Mouse (Mus musculus) kidney, postnatal 0 days (tissue): ENCODE measurements around the gene Dkk3. TPM values are rescaled to one million over a fixed set of nuclear protein-coding genes. Genes with fewer than 3 reads are reported as not detected.

Source experiments
- ATAC-seq: fragments of 200-750 bp; cut with Nextera tagmentation; replicated peaks from 2 replicates; pipeline ENCODE4 v1.8.0; 2017; ENCODE audit warnings: low read depth, moderate number of reproducible peaks, moderate TSS enrichment, moderate library complexity; ENCODE audit not compliant: low FRiP score
- DNase-seq: peaks from one replicate; pipeline ENCODE4 v3.0.0-alpha.2; 2016; ENCODE audit warnings: low spot score
- H3K27ac ChIP-seq: fragments of 300-500 bp; sonication (generic); 2 replicates; pipeline ENCODE4 v1.5.1; 2014; ENCODE audit warnings: mild to moderate bottlenecking
- H3K27me3 ChIP-seq: fragments of 300-500 bp; sonication (generic); 2 replicates; pipeline ENCODE4 v1.6.1; 2014; ENCODE audit warnings: low read length, mixed read lengths; ENCODE audit not compliant: insufficient read depth
- H3K36me3 ChIP-seq: fragments of 300-500 bp; sonication (generic); 2 replicates; pipeline ENCODE4 v1.6.1; 2014; ENCODE audit warnings: low read length, mixed read lengths; ENCODE audit not compliant: insufficient read depth
- H3K4me1 ChIP-seq: fragments of 300-500 bp; sonication (generic); replicated peaks from 2 replicates; pipeline ENCODE4 v1.6.1; 2014; ENCODE audit warnings: antibody characterized with exemption, low read length, mixed read lengths; ENCODE audit not compliant: insufficient read depth
- H3K4me2 ChIP-seq: fragments of 300-500 bp; sonication (generic); 2 replicates; pipeline ENCODE4 v1.6.1; 2014; ENCODE audit warnings: mild to moderate bottlenecking, low read length, moderate library complexity, mixed read lengths
- H3K4me3 ChIP-seq: fragments of 300-500 bp; sonication (generic); replicated peaks from 2 replicates; pipeline ENCODE4 v1.5.1; 2014; ENCODE audit warnings: low read depth, low read length
- H3K9ac ChIP-seq: fragments of 300-500 bp; sonication (generic); 2 replicates; pipeline ENCODE4 v1.6.1; 2014; ENCODE audit warnings: low read depth, low read length
- H3K9me3 ChIP-seq: fragments of 300-500 bp; sonication (generic); replicated peaks from 2 replicates; pipeline ENCODE4 v1.6.1; 2016; ENCODE audit warnings: low read length, inconsistent platforms, mixed read lengths
- CTCF ChIP-seq: IDR thresholded peaks from 2 replicates; pipeline ENCODE4 v1.5.1; 2016; ENCODE audit warnings: antibody characterized with exemption, low read depth, mild to moderate bottlenecking, moderate library complexity
- WGBS: fragments of 180-500 bp; shearing (Covaris S2); extraction: QIAGEN DNeasy Blood & Tissue Kit; methylation state at CpG from one replicate; pipeline ENCODE4 v1.1.7; 2014; 5-methylcytosine and 5-hydroxymethylcytosine counted together
- polyA plus RNA-seq: library from polyadenylated mRNA; unstranded; fragments of >200 nt; fragmentation: Nextera tagmentation; extraction: Ambion mirVana; gene quantifications from 2 replicates; pipeline ENCODE4 v1.2.1, GENCODE M21; 2015

Dkk3 gene
- polyA plus RNA-seq, 1 experiment from 2014 or later: 23.8 TPM

DNA sequence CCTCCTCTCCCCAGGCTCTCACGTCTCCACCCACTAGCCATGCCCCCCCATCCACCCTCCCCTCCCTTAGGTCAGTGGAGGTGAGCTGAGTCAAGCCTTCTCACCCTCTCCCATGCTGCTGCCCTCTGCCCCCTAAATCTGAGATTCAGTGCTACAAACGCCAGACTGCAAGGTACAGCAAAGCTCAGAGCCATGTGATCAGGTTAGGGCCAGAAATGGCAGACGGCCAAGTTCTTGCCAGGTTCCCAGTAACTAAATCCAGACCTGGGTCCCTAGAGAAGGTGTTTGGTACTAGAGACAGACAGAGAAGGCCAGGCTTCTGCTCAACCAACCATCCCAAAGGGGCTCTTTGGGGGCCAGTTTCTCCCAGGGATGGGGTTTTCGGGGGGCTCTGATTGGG, 30.0 kb downstream of the Dkk3 start:
- Histone ChIP-seq H3K36me3 (no peaks in the 10 kb centered on the region), H3K9ac (no peak overlapping the region), H3K9me3 (no peaks in the 10 kb centered on the region), H3K27me3 (no peaks in the 10 kb centered on the region), H3K27ac (no peak overlapping the region), H3K4me1 (0 out of 2 replicates have a peak, but pooled peaks cover 6% of the 10 kb centered on the region), H3K4me3 (no peak overlapping the region), H3K4me2 (no peak overlapping the region)
- ATAC-seq (0 out of 2 replicates have a peak, but pooled peaks have one; percentile 69), DNase-seq (no peak)
- TF ChIP-seq CTCF: no peak
- WGBS: 55% methylated on average over 4 of the region's 4 CpGs

DNA sequence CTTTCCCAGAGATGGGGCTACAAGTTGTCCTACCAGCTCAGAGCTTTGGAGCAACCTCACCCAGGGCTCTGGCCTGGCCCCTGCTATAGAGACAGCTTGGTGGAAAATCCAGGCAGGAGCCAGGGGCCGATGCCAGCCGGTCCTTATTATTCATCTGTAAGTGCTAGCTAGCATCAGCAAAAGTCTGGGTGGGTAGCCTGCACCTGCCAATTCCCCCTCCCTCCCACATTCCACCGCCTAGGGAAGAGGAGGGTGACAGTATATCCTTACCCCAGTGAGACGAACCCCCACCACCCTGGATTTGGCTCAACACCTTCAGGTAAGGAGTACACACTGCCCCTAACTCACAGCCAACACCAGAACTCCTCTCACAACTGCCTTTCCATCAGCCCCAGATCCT, 30.9 kb downstream of the Dkk3 start:
- no peak overlapping the region for H3K4me3 ChIP-seq
- ATAC-seq (no peak), DNase-seq (no peak)
- H3K27ac ChIP-seq: no peak overlapping the region
- 87% methylated on average over 4 of the region's 4 CpGs for WGBS
- no peak for TF ChIP-seq CTCF
- no peaks in the 10 kb centered on the region for H3K27me3 ChIP-seq
- no peak overlapping the region for H3K4me2 ChIP-seq
- 0 out of 2 replicates have a peak, but pooled peaks cover 6% of the 10 kb centered on the region for H3K4me1 ChIP-seq
- H3K9ac ChIP-seq: no peak overlapping the region
- no peaks in the 10 kb centered on the region for H3K36me3 ChIP-seq
- H3K9me3 ChIP-seq: no peaks in the 10 kb centered on the region

DNA sequence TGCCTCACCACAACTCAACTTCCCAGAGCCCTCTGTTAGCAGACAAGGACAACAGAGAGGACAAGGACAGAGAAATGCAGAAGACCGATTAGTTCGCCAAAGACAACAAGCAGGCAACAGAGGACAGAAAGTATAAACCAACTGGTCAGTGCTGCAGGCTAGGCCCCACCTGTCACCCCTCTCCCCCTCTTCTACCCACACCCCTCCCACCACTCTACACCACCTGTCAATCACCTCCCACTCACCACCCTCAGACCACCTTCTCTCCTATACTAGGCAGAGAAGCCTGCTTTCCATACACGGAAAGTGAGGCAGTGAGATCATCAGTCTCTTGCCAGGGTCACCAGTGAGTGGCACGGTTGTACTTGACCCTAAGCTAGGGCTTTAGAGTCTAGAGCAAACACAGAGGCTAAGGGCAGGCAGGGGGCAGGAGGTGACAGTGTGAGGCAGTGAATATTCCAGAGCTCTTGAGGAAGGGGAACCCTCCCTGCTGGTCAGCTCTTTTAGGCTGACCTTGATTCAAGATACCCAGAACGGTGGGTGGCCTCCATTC, 31.7 kb downstream of the Dkk3 start:
- Histone ChIP-seq H3K27ac (no peak overlapping the region), H3K9me3 (no peaks in the 10 kb centered on the region), H3K4me1 (0 out of 2 replicates have a peak, but pooled peaks cover 6% of the 10 kb centered on the region), H3K9ac (no peak overlapping the region), H3K27me3 (no peaks in the 10 kb centered on the region), H3K4me3 (no peak overlapping the region), H3K4me2 (no peak overlapping the region), H3K36me3 (no peaks in the 10 kb centered on the region)
- DNase-seq (no peak), ATAC-seq (no peak)
- 60% methylated on average over 5 of the region's 5 CpGs for WGBS
- TF ChIP-seq CTCF: no peak

DNA sequence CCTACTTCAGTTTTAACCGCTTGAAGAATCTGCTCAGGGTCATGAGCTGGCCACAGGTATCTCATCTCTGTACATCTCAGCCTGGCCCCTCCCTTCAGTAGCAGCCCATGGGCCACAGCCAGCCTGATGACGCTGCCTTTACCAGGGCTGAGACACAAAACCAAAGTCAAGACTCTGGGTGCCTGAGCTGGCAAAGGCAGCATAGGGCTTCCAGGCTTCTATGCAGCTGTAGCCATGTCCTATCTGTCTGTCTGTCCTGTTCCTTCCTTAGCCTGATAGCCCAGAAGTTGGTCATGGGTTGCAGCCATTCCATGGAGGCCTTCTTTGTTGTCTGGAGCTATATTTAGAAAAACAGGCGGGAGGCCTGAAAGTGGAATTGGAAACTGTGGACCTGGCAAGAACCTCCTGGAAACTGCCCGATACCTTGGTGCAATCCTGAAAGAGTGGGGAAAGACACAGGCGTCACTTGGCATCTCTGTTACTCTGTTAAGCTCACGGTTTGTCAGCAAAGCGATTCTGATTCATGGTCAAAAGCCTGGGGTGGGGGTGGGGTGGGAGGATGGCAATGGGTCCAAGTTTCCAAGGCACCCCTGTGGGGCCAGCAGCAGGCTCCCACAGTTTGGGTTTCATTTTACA, 33.1 kb downstream of the Dkk3 start:
- ATAC-seq (no peak), DNase-seq (no peak)
- H3K9me3 ChIP-seq: no peaks in the 10 kb centered on the region
- H3K4me3 ChIP-seq: no peak overlapping the region
- H3K36me3 ChIP-seq: no peaks in the 10 kb centered on the region
- 85% methylated on average over 7 of the region's 7 CpGs for WGBS
- peaks cover 9% of the 10 kb centered on the region for H3K4me1 ChIP-seq
- H3K27me3 ChIP-seq: no peaks in the 10 kb centered on the region
- H3K9ac ChIP-seq: no peak overlapping the region
- H3K27ac ChIP-seq: no peak overlapping the region
- H3K4me2 ChIP-seq: no peak overlapping the region
- TF ChIP-seq CTCF: no peak

DNA sequence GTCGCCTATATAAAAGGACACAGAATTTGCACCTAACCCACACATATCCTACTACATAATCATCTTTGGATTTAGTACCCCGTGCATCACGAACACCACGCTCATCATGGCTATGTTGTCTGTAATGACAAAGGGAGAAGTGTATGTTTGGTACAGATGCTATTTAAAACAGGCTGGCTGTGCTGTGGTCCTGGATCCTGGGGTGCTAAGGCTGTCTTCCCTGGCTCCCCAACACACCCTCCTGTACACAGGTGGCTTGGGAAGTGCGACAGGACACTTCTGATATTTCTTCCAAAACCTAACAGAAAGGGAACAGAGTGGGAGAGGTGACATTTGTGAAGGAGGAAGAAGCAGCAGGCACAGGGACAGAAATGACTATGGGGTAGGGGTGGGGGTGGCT, 35.2 kb downstream of the Dkk3 start:
- Histone ChIP-seq H3K4me1 (peaks cover 7% of the 10 kb centered on the region), H3K27me3 (no peaks in the 10 kb centered on the region), H3K4me3 (no peak overlapping the region), H3K9ac (no peak overlapping the region), H3K27ac (no peak overlapping the region), H3K36me3 (no peaks in the 10 kb centered on the region), H3K4me2 (no peak overlapping the region), H3K9me3 (no peaks in the 10 kb centered on the region)
- ATAC-seq (no peak), DNase-seq (no peak)
- no peak for TF ChIP-seq CTCF
- WGBS: 94% methylated on average over 5 of the region's 5 CpGs

DNA sequence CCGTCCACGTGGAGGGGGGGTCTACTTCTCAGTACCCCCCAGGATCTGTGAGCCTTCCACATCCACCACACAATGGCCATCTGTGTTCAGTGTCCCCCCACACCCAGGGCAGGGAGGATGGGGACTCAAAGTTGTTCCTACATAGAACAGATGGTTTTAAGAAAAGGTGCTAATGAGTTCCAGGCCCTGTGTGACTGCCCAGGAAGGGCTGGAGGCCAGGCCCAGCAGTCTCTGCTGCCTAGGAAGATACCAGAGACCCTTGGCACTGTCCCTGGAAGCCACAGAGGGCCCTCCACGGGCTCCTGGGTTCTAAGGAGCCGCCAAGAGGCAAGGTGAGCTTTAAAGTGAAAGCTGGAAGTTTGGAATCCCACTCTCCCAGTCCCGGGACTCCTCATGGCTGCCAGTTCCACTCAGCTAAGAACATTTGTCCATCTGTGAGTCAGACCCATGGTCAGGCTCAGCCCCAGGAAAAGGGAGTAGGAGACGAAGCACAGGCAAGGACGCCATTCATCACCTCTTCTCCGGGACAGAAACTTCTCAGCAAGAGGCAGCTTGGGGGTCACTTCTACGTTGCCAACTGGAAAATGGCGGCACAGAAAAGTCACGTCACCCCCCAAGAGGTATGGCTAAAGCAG, 36.9 kb downstream of the Dkk3 start:
- no peak for DNase-seq
- Histone ChIP-seq H3K4me2 (no peak overlapping the region), H3K9ac (no peak overlapping the region), H3K27me3 (no peaks in the 10 kb centered on the region), H3K9me3 (no peaks in the 10 kb centered on the region), H3K27ac (no peak overlapping the region), H3K4me3 (no peak overlapping the region), H3K36me3 (no peaks in the 10 kb centered on the region), H3K4me1 (peaks cover 7% of the 10 kb centered on the region)
- no peak for ATAC-seq
- no peak for TF ChIP-seq CTCF
- 82% methylated on average over 11 of the region's 11 CpGs for WGBS
